Mouse (Mus musculus) naive thymus-derived CD4-positive, alpha-beta T cell, adult 2 months (primary cell): ENCODE results near the gene Gria1.

Experiments used
- DNase-seq: peaks from one replicate; pipeline ENCODE4 v3.0.0-alpha.2; 2011; ENCODE audit warnings: low read depth

Gria1 gene

GRCm38 (mm10) chr11:57062441-57062840, 51.3 kb downstream of the Gria1 start:
- DNase-seq, result no peak

GRCm38 (mm10) chr11:57070196-57070901, 59.2 kb downstream of the Gria1 start:
- DNase-seq, result no peak

DNA sequence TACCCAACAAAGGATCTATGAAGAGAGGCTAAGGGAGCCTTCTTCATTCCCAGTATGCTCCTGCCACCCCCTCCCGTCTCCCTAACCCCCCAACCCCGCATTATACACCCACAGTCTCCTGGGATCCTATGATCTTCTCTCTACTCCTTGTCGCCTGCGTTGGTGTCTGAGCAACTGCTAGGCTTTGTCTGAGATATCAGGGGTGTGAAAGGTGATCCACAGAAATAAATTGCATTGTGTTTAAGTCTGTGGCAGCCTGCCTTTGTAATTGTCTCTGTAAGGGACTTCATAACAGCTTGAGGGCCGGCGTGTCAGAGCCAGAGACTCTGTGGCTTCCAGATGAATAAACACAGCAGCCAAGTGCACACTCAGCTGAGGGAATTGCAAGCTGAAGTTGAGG, 61.0 kb downstream of the Gria1 start:
- no peak for DNase-seq

DNA sequence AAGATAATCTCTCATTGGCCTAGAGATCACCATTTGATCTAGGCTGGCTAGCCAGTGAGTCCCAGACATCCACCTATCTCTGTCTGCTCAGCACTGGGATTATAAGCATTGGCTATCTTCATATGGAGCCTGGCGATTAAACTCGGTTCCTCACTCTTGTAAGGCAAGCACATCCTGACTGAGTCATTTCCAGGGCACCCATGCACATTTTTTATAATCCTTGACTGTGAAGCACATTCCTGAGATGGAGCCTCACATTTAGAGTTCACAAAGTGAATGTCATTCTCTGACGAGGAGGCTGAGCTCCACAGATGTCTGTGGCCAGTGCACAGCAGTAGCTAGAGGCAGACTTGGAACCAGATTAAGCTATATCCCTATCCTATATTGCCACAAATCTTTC, 68.2 kb downstream of the Gria1 start:
- DNase-seq, result no peak

DNA sequence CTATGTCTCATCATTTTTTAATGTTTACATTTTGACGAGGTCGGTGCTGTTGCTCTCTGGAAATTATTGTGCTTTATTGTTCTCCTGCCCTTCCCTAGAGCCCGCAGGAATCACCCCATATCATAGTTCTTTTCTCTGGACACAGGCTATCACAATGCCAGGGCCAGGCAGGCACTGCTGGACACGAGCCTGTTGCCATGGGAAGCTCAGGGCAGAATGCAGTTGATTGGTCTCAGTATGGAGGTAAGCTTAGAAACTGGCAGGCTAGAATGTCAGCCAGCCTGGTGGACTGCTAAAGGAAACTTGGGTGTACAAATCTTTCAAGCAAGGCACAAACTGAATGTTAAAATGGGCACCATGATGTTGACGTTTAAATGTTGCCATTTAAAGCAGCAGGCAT, 78.3 kb downstream of the Gria1 start:
- DNase-seq, result no peak

GRCm38 (mm10) chr11:57090705-57091104, 79.5 kb downstream of the Gria1 start:
- no peak for DNase-seq

DNA sequence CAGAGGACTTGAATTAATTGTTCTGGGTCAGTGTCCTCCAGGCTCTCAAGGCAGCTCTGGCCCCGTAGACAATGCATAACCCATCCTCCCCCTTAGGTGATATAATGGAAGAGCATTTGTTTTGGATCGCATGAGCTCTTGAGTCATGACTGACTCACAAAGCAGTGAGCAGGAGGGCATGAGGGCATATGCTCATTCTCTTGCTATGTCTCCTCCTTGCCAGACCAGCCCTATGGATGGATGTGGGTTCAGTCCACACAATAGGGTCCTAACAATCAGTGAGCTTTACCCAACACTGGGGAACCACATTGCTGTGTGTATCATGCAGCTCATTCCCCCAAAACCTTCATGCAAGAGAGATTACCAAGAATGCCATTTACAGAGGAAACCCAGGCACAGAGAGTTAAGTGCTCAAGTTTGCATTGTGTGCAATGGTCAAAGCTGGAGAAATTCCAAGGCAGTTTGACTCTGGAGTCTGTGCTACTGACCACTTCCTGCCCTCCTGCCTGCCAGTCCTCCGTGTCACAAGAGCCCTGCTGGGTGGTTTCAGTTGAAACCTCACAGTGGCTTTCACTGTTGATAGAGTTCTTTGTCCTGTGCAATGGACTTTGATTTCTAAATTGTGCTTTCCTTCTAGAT, 80.2 kb downstream of the Gria1 start:
- DNase-seq, result no peak

- DNase-seq, result no peak
Measured at GRCm38 (mm10) chr11:57100491-57100890, 89.3 kb downstream of the Gria1 start.

GRCm38 (mm10) chr11:57103751-57104254, 92.6 kb downstream of the Gria1 start:
- DNase-seq, result no peak

GRCm38 (mm10) chr11:57105683-57106082, 94.5 kb downstream of the Gria1 start:
- no peak for DNase-seq

DNA sequence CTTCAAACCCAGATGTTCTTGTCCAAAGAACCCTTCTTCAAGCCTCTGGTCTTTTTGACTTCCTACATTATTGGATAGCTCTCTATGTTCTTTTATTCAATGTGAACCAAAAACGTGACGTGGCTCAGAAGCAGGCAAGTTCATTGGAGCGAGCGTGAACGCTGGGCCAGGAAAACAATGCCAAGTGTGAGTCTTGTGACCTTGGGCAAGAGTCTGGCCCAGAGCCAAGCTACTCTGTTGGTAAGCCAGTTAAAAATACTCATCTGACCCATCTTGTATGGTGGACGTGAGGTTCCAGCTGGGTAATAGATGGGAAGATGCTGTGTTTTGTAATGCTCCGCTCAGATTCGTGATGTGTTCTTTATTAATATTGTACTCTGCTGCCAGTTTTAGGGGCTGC, 101.2 kb downstream of the Gria1 start:
- DNase-seq, result no peak

GRCm38 (mm10) chr11:57114410-57114809, 103.2 kb downstream of the Gria1 start:
- DNase-seq, result no peak

DNA sequence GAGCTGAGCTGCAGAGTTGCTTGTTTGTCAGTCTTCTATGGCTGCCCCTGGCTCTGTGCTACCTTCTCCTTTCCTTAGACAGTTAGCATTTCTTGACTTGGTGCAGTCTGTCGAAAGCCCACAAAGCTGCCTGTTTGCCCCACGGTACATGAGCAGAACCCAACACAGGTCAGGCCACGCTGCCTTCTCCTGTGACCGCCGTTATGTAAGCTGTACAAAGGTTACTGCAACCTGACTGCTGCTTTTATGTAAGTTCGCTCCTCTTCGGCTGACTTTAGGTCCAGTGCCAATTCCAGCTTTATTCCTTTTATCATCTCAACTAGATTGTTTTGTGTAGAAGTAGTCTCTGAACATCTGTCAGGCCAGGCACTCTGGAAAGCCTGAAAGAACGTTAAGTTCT, 115.9 kb downstream of the Gria1 start:
- no peak for DNase-seq

DNA sequence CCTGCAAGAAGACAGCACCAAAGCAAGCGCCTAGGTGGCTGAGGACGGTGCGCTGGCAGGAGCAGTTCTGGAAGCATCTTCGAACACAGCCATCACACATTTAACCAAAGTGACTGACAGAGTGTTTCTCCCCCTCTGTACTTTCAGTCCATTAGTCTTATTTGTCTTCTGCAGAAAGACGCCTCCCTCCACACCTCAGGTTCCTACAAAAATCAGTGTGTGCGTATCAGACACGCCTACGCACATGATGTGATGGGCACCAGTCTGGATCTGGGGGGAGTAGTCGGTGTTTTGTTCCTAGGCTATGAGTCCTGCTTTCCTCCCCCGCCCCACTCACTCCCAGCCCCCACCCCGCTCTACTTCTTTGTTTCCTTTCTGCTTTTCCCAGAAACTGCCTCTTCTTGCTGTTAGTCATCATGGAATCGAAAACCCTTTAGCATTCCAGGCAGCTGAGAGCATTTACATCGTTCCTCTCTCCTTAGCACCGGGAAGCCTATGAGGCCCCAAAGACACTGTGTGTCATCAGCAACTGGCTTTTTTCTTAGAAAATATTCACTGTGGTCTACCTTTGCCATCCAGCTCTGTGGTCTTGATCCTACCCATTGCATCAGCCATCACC, 129.1 kb downstream of the Gria1 start:
- no peak for DNase-seq

DNA sequence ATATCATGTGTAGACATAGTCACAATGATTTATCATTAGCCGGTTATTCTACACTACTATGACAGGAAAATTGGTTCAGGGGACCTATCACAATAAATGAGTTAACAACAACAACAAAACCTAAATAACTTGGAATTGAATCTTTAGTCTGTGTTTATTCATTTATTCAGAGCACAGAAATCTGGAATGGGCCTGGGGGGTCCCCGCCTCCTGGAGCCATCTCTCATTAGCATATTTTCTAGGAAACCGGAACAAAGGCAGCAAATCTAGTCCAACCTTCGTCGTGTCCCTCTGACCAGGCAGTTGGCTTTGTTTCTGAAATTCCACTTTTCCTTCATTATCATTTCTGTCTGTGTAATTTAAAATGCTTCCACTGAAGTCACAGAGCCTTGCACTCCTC, 132.5 kb downstream of the Gria1 start:
- DNase-seq, result no peak

DNA sequence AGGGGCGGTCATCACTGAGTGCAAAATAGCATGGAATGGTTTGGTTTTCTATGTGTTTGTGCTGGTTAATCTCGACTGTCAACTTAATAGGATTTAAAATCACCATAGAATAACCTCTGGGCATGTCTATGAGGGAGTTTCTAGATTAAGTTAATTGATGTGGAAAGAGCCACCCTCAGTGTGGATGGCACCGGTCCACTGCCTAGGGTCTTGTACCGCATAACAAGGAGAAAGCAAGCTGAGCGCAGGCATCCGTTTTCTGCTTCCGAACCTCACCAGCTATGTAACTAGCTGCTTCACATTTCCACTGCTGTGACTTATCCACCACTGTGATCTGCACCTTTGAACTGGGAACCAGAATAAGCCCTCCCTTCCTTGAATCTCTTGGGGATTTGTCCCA, 134.0 kb downstream of the Gria1 start:
- DNase-seq, result no peak

DNA sequence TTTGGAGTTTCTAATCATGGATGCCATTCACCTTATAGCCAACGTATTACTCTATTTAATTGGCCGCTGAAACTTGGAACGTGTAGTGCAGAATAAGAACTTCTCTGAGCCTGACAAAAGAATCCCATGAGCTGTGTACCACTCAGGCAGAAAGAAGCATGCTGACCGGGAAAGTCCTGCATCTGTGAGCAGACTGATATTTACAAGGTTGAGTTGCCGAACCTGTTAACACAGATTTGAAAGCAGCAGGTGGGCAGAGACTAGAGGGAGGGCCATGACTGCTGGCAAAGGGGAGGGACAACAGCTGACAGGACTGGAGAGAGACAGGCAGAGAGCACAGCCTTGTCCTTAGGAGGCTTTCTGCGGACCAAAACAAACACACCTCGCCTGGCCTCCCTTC, 134.5 kb downstream of the Gria1 start:
- no peak for DNase-seq

DNA sequence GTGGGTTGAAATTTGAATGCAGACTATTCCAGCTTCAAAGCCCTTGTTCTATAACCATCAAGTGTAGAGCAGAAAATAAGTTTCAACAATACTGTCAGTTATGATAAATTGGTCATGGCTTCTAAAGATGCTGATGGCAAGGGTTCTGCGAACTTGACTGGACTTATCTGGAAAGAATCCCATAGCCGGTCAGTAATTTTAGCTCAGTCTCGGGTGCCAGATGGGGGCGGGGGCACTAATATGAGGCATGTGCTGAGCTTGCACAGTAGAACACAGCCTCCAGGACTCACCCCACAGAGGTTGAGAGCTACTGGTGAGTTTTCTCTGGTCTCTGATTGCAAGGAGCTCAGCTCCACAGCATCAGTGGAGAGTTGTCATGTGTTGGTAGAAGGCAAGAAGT, 140.5 kb downstream of the Gria1 start:
- no peak for DNase-seq

GRCm38 (mm10) chr11:57154998-57155397, 143.8 kb downstream of the Gria1 start:
- DNase-seq, result no peak

- no peak for DNase-seq
Measured at GRCm38 (mm10) chr11:57159412-57159811, 148.2 kb downstream of the Gria1 start.

DNA sequence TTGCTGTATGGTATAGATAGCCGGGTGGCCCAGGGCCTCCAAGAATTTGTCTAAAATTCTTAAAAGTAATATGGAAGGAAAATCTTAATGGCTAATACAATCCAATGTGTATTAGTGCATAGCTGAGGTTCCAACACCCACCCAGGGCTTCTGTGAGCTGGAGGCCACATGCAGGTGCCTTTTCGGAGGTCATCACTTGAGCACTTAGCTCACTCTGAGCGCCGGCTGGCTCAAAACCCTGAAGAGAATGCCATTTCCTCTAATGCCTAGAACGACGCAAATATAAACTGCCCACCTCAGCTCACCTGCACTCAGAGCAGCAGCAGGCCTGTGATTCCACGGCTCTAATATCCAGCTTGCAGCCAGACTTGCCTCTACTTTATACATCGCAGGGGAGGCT, 148.9 kb downstream of the Gria1 start:
- DNase-seq, result no peak

DNA sequence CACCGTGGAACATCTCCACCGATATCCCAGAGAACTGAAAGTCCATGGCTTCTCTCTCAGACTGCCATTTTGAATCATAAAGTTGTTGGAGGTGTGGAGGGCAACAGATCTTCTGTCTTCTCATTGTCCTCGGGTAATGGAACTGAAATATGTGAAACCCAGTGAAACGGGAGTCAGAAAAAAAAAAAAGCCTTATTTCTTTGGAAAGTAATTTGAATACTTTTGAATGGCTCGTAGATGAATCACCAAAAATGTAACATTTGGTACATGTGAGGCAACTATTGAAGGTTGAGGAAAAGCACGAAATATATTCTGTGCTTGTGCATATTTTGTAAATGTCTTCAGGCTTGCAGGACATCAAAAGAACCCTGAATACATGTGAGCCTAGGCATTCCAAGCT, 151.7 kb downstream of the Gria1 start:
- no peak for DNase-seq

- DNase-seq, result no peak
Measured at GRCm38 (mm10) chr11:57170058-57170457, 158.9 kb downstream of the Gria1 start.
